Mouse (Mus musculus) hematopoietic stem cell, adult 5-6 weeks (primary cell): ENCODE results near the gene Vax2. TPM values are rescaled to one million over a fixed set of nuclear protein-coding genes. Genes with fewer than 3 reads are reported as not detected.

Source experiments
- ATAC-seq, 2 experiments: fragments of 125-278 bp in 1 of 2; replicated peaks in 1 of 2; 2 replicates each; pipeline ENCODE4 v1.8.0; 2016 to 2017; ENCODE audit warnings: inconsistent platforms in 2 of 2, mild to moderate bottlenecking in 2 of 2, moderate number of reproducible peaks in 2 of 2, low read depth in 1 of 2, moderate TSS enrichment in 1 of 2; ENCODE audit not compliant: low FRiP score in 2 of 2, poor library complexity in 2 of 2, severe bottlenecking in 2 of 2, insufficient read depth in 1 of 2, low TSS enrichment in 1 of 2
- total RNA-seq: library from RNA; stranded (forward); fragments of 172-1452, 232-1000 nt; gene quantifications from 2 replicates; pipeline ENCODE4 v1.2.3, GENCODE M21; 2017

Gene Vax2
- total RNA-seq, 1 experiment from 2014 or later: not detected

DNA sequence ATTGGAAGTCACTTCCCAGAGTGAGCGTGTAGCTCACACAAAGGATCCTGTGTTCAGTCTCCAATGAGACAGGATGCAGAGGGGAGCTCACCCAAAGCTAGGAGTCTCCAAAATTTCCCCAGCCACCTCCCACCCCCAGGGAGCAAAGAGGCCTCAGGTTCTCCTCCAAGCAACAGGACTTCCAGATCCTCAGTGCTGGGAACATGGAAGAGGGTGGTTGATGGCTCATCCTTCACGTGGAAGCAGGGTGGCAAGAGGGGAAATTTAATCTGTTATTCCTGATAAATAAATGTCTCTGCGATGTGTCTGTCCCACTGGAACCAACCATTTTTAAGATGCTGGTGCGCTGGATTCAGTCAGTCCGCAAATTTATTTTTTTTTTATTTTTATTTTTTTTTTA is 6.4 kb upstream of the Vax2 start:
- ATAC-seq: no peak

DNA sequence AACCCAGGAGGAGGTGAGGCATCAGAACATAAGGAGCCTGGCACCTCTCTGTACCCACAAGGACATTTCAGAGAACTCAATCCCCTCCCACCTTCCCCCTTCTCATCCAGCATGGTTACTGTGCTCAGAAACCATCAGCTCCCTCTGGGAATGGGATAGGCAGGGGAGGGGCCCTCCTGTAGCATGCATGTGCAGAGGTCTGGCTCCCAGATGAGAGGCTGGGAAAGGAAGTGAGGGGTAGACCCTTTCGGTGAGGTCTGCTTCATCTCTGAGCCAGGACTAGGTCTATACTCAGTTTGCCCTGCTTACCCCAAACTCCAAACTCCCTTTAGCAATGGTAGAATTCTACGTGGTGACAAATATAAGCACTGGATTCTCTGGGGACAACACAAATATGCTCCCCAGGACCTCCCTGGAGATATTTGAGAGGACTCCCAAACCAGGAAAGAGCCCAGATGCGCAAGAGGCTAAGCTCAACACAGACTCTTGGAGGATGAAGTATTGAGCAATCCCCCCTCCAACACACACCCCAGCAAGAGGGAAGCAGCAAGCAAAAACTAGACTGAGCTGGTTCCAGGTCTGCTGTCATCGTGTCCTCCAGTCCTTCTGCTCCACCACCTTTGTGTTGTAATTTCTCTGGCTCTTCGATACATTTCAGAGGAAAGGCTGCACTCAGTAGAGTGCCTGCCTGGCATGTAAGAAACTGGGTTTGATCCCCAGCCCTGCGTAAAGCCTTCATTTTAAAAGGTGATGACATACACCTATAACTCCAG is 3.1 kb upstream of the Vax2 start:
- no peak for ATAC-seq

DNA sequence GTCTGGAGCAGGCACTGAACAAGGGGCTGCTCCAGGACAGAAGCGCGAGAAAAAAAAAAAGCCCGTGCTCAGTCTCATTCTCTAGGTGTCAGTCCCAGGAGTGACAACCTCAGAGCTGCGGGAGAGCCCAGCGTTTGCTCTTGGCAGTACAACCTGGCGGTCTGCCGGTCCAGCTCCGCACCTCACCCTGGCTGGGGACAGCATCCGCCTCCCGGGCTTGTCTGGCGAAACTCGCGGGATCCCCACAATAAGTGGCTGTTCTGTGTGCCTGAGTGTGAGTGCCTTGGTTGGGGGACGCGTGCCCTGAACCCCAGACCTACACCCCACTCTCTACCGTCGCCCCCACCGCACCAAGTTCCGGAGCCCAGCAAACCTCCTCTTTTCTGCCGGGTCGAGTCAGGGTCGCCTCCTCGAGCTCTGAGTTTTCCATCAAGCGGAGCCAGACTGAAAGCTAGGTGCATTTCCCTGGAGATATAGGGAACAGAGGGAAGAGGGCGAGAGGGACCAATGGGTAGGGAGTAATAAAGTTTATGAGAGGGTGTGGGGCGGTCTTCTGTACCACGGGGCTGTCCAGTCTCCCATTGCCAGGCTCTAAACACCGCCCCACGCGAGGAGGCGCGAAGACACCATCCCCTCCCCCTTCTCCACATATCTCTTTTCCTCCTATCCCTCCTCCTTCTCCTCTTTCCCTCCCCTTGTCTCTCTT is 550 bp upstream of the Vax2 start:
- ATAC-seq: no peak

DNA sequence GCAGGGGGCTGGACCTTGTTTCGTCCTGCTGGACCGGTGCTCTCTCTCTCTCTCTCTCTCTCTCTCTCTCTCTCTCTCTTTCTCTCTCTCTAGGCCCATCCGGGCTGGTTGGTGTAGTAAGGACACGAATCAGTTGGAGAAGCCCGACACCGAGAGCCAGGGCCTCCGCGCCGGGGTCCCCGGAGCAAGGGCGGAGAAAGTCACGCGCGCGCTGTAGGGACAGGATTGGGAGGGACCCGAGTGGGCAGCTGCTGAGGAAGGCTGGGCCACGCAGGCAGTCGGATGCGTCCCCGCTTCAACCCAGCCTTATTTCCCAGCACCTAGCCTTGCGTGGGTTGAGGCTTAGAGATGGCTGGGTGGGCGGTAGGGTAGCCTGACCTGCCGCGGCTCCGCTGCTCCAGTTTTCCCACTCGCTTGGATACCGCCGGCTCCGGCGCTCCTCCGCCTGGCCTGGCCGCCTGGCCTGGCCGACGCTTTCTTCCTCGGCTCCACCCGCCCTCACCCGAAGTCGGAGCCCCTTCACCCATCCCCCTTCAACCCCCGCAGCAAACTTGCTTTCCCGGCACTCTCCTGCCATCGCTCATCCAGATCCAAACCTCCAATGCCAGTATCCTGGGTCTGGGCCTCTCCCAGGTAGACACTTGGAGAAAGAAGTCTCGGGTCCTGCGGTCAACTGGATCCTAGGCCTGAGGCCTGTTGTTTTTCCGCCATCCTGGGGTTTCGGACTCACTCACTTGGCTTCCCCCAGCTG is 836 bp downstream of the Vax2 start:
- no peak for ATAC-seq

DNA sequence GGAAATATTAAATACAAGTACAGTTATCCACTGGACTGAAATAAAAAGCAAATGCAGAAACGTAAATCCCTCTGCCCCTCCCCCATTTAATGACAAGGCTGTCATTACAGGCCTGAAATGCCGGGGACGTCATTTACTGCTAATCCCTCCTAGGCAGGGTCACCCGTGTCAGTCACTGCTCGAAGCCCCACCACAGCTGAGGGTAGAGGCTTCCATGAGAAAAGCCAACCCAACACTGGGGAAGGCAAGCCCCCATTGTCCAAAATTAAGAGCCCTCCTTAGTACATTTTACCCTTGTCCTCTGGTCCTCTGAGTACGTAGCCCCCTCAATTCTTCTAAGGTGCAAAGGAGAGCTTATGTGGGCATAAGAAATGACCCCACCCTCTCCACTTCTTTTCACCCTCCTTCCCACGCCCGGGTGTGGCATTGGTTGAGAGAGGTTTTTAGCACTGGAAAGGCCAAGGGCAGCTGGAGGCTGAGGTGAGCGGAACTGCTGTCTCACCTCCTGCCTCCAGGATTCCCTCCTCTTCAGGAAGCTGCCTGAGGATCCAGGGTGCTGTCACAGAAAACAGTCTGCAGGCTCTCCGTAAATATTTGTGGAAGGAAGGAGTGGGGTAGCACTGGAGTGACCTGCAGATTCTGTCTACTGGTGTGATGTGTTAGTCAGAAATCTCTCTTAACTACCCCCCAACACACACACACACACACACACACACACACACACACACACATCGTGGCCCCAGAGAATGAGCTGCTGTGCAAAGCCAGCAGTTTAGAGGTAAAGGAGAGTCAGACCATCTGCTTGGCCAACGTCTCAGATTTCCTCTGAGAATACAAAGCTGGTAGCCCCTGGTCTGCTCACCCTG is 2.4 kb downstream of the Vax2 start:
- ATAC-seq: no peak

DNA sequence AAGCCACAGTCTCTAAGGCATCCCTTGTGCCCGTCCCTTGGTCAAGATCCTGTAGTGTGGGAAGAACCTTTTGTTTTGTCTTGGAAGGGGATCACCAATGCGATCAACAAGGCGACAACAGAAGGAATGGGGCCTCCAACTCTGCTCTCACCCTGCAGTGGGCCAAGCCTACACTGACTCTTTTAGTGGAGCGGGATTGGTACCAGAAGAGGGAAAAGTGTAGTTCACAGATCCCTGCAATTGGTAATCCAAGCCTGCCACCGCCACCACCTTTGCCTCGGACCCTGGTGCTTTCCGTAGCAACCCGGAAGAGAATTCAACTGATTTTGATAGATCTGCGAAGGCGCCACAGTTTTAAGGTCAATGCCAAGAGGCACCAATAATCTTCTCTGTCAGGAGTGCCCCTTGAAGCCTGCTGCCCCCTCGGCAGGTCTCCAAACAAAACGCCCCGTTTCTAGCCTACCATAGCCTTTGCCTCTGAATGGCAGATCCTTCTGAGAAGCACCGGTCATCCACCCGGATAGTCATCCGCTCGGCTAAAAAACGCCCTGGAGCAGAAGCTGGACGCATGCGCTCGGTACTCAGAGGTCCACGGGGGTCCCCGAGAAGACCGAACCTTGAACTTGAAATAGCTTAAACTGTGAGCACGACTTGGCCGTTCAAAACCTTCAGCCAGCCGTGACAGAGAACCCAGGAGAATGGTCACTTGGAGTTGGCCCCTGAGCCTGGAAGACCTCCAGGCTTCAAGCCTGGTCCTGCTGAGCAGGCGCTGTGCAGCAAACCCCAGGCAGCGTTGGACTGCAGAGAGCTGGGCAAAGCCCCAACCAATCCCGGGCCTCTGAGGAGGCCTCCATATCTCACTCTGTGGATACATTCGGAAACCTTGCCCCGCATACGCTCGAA is 3.4 kb downstream of the Vax2 start:
- ATAC-seq: no peak

DNA sequence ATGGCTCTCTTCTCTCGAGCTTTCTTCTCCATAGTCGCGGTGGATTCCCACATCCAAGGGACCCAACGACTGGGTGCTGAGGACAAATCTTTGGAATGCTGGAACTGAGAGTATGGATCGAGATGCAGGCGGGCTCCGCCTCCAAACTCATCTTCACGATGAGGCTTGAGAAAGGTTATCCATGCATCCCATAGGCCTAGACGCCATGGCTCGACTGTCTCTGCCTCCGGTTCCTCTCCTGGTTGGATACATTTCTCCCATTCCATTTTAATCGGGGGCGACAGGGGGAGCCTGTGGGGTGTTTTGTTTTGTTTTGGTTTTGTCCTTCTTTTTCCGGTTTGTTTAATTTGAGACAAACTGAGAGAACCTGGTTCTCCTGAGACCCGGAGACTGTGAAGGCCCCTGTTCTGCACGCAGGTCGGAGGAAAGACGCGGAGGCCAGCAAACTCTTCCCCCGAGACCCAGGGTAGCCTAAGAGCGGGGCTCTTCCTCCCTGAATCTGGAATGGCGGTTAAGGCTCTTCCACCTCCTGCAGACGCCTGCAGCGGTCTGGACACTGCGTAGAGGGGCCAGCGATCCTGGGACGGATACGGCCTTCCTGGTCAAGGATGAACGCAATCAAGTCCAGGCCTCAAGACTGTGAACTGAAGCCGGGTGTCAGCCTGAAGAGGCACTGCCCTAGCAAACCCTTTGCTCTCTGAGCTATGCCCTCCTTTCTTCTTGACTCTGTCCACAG is 4.6 kb downstream of the Vax2 start:
- no peak for ATAC-seq

DNA sequence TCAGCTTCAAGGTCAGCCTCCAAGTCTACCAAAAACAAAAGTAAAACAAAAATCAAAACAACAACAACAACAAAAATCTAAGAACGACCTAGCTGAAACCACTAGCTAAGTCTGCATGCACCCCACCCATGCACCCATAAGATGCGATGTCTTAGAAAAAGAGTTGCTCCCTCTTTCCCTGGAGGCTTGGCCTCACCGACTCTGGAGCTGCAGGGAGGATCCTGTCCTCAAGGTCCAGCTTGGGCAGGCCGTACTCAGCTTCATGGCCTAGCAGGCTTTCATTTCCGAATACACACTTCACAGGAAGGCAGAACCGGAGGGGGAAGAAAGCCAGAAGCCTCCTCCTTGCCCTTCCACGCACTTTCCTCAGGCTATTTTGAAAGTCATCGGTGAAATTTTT is 6.0 kb downstream of the Vax2 start:
- no peak for ATAC-seq

DNA sequence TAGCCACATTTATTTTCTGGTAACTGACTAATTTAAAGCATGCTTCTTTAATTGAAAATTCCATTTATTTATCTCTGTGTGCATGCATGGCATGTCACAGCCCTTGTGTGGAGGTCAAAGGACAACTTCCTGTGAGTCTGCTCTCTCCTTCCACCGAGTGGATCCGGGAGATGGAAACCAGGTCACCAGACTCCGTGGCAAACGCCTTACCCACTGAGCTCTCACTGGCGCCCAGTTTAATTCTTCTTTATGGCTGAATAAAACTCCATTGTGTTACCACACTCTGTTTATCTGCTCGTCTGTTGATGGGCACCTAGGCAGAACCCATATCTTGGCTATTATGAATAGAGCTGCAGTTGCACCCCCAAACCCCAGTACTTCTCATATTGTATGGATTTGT is 11.5 kb downstream of the Vax2 start:
- ATAC-seq: no peak

DNA sequence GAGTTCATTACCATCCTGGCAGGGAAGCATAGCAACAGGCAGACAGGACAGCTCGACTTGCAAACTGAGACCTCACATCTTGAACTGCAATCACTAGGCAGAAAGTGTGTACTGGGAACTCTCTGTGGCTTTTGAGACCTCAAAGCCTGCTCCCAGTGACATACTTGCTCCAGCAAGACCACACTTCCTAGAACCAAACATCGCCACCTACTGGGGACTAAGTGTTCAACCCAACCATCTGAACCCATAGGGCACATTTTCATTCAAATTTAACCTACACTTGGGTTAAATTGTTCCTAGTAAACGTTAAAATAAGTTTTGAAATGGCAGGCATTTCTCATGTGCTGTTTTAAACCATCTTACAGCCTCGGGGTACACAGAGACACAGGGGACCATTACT is 16.1 kb downstream of the Vax2 start:
- no peak for ATAC-seq

DNA sequence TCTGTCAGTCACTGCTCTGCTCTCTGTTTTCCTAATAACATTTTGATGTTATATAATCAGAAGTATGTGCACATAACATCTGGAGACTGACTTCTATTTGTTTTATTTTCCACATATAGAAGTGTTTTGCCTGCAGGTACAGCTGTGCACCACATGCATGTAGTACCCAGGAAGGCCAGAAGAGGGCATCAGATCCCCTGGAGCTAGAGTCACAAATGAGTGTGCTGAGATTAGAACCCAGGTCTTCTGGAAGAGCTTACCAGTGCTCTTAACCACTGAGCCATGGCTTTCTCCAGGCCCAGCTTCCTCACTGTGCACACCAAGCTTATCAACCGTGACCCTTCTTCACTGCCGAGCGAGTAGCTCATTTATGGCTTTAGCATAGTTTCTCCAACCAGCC is 17.4 kb downstream of the Vax2 start:
- ATAC-seq: no peak

DNA sequence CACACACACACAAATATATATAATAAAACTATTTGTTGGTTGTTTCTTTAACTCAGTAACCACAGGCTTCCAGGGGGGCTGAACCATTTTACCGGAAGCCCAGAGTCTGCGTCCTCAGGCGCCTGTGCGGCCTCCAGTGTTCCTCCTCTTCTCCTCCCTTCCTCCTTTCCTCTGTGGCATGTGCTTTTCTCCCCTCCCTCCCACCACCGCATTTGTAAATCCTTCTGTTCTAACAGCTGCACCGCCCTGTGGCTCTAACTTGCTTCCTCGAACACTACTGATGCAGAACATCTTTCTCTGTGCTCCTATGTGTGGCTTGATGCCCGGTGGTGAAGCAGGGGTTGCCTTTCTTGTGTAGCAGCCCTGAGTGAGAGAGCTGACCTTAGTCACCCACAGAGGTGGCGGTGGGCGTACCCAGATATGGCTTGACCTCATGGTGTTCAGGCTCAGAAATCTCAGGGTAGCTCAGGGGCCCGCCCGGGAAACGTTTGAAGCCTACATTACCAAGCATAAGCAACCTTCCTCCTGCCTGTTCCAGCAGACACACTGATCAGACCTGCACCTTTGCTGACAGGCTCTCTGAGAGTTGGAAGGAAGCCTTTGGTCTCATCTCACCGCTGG is 18.4 kb downstream of the Vax2 start:
- peak; percentile 49 to 68 for ATAC-seq

DNA sequence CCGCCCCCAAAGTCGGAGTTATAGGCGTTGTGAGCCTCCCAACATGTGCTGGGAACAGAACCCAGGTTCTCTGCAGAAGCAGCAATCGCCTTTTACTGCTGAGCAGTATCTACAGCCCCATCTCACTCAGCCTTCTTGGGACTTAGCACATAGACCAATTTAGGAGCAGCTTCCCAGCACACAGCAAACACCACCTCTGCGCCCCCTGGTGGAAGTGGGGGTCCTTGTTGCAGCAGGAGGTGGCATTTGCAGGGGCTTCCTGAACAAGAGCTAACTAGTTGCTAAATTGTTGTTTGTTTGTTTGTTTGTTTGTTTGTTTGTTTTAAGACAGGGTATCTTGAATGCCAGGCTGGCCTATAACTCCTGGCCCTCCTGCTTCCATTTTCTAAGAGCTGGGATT is 20.1 kb downstream of the Vax2 start:
- ATAC-seq: 0 out of 4 replicates have a peak, but pooled peaks of 1 of the 2 experiments have one; percentile 46

DNA sequence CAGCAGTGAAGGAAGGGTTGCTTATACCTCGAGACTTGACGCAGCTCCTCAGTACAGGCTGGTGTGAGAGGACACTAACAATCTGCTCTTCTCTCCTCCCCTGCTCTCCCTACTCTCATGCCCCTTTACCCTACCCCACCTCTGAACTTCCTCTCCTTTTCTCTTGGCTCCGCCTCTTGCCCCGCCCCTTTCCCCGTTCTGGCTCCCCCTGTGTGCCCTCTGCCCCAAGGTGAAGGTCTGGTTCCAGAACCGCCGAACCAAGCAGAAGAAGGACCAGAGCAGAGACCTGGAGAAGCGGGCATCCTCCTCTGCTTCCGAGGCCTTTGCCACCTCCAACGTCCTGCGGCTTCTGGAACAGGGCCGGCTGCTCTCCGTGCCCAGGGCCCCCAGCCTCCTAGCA is 26.2 kb downstream of the Vax2 start:
- ATAC-seq: no peak

DNA sequence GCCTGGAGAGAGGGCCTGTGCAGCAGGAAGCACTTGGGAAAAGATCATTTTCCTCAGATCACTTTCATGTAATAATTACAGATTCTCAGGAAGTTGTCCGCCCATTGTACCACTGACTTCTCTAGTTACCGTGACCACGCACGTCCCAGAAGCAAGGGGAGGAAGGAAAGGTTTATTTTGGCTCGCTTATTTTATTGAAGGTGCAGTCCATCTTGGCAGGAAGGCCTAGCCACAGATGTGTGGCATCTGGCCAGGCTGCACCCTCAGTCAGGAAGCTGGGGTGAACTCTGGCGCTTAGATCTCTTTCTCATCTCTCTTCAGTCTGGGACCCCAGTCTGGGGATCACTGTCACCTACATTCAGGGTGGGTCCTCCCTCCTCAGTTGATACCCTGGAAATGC is 27.5 kb downstream of the Vax2 start:
- peak; percentile 70 to 77 for ATAC-seq

DNA sequence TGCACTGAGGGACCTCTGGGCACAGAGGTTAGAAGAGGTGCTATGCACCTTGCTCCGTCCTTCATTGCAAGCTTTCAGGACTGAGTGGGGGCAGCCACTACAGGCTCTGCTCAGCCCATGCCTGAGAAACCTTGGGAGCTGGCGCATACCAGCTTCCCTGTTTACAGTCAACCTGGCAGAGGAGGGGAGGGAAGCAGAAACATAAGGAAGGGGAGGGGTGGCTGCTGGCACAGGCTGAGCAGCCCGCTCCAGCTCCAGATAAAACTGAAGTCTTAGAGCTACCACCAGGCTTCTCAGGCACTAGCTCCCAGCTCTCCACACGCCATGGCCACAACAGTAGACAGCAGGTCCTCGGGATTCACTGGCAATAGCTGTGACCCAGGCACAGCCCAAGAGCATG is 31.7 kb downstream of the Vax2 start, which contains the start of gene Atp6v1b1:
Gene Atp6v1b1 (plus strand): TSS at position 230 of the 400 bp plus-strand sequence.
- no peak for ATAC-seq
